Mouse (Mus musculus) hindbrain, embryonic 12.5 days (tissue): ENCODE results near the gene Prc1. TPM values are rescaled to one million over a fixed set of nuclear protein-coding genes. Genes with fewer than 3 reads are reported as not detected.
A peak's percentile ranks its signal among the peaks of the same experiment; 100 is the strongest.
"Not testable (repeated sequence)": the region's sequence is repeated elsewhere in the genome, so short reads cannot be mapped to it uniquely, and the experiment has no call there.

Experiments used
- ATAC-seq: fragments of 200-750 bp; cut with Nextera tagmentation; 2 replicates; pipeline ENCODE4 v1.8.0; 2017; ENCODE audit warnings: moderate TSS enrichment; ENCODE audit not compliant: low FRiP score
- H3K27ac ChIP-seq: fragments of 300-500 bp; sonication (generic); 2 replicates; pipeline ENCODE4 v1.5.1; 2016; ENCODE audit warnings: mild to moderate bottlenecking
- H3K27me3 ChIP-seq: fragments of 300-500 bp; sonication (generic); 2 replicates; pipeline ENCODE4 v1.6.1; 2016; ENCODE audit warnings: mild to moderate bottlenecking
- H3K36me3 ChIP-seq: fragments of 300-500 bp; sonication (generic); 2 replicates; pipeline ENCODE4 v1.6.1; 2016; ENCODE audit warnings: mild to moderate bottlenecking
- H3K4me1 ChIP-seq: fragments of 300-500 bp; sonication (generic); 2 replicates; pipeline ENCODE4 v1.6.1; 2016
- H3K4me2 ChIP-seq: fragments of 300-500 bp; sonication (generic); replicated peaks from 2 replicates; pipeline ENCODE4 v1.6.1; 2016; ENCODE audit warnings: mild to moderate bottlenecking
- H3K4me3 ChIP-seq: fragments of 300-500 bp; sonication (generic); 2 replicates; pipeline ENCODE4 v1.5.1; 2016; ENCODE audit warnings: mild to moderate bottlenecking
- H3K9ac ChIP-seq: fragments of 300-500 bp; sonication (generic); 2 replicates; pipeline ENCODE4 v1.6.1; 2016; ENCODE audit warnings: mild to moderate bottlenecking, moderate library complexity
- H3K9me3 ChIP-seq: fragments of 300-500 bp; sonication (generic); replicated peaks from 2 replicates; pipeline ENCODE4 v1.6.1; 2016; ENCODE audit warnings: mild to moderate bottlenecking
- WGBS: fragments of 180-500 bp; shearing (Covaris S2); methylation state at CpG from one replicate; pipeline ENCODE4 v1.1.7; 2016; 5-methylcytosine and 5-hydroxymethylcytosine counted together
- polyA plus RNA-seq: library from polyadenylated mRNA; unstranded; fragments of >200 nt; fragmentation: Nextera tagmentation; extraction: Ambion mirVana; gene quantifications from 2 replicates; pipeline ENCODE4 v1.2.1, GENCODE M21; 2016

Gene Prc1
- polyA plus RNA-seq, 1 experiment from 2014 or later, result 117 TPM

DNA sequence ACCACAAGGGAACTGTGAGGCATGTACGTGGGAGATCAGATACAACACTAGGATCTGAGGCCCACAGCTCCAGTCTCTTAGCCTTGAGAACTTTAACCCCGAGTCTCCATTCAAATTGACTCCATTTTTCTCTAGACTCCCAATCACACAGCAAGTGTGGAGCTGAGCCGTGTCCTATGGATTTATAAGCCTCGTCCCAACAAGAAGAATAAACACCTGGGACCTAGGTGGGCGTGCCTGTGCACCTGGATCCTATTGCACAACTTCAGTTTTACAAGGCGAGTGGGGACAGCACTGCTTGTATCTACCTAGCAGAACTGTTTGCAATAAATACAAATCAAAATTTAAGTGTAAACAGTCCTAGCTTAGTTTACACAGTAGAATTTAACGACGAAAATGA, 29.1 kb downstream of the Prc1 start:
- ATAC-seq, result no peak
- Histone ChIP-seq H3K9ac (peak overlapping the region; percentile 63), H3K4me3 (peak overlapping the region; percentile 56), H3K4me2 (peak overlapping the region; percentile 57), H3K27ac (no peak overlapping the region), H3K27me3 (no peaks in the 10 kb centered on the region), H3K4me1 (peaks cover 9% of the 10 kb centered on the region), H3K36me3 (peaks cover 56% of the 10 kb centered on the region), H3K9me3 (no peaks in the 10 kb centered on the region)
- 23% methylated on average over 8 of the region's 8 CpGs for WGBS

DNA sequence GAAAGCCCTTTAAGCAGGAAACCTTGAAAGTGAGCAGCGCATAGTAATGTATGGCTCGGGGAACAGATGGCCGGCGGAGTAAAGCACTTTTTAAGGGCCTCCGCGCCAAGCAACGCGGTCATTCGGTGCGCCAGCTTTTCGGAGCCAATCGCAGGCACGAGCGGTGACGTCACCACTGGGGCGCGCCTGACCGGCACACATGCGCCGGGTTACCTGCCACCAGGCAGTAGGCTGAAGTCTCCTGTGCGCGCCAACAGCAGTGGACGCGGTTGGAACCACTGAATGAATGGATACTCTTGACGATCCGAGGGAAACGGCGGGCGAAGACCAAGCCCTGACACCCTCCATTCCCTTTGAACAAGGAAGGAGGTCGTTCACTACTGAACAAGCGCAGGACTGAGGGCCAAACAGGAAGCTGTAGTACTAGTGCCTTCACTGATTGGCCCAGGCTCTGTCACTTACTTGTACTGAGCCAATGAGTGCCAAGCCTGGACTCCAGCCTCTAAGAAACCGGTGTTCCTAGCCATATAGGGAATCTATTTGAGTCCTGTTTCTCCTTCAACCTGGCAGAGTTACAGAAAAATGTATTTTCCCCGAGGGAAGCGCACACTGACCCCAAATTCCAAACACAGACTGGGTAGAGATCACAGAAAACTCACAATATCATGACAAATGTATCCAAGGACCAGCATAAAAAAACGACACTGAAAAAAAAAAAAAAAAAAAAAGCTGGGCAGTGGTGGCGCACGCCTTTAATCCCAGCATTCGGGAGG, 30.0 kb downstream of the Prc1 start, which contains the start of gene Rccd1:
TSS of gene Rccd1 (minus strand) at position 412 of the 773 bp plus-strand sequence.
- Histone ChIP-seq H3K4me2 (peak within 1 kb of the TSS; percentile 57), H3K36me3 (peaks cover 60% of the 10 kb centered on the region), H3K9ac (peak within 1 kb of the TSS; percentile 63), H3K27ac (peak within 1 kb of the TSS; percentile 83), H3K4me1 (peaks cover 9% of the 10 kb centered on the region), H3K27me3 (no peaks in the 10 kb centered on the region), H3K4me3 (peak within 1 kb of the TSS; percentile 56), H3K9me3 (no peaks in the 10 kb centered on the region)
- 3% methylated on average over 38 of the region's 38 CpGs for whole genome bisulfite sequencing
- peak; percentile 99 for ATAC-seq

DNA sequence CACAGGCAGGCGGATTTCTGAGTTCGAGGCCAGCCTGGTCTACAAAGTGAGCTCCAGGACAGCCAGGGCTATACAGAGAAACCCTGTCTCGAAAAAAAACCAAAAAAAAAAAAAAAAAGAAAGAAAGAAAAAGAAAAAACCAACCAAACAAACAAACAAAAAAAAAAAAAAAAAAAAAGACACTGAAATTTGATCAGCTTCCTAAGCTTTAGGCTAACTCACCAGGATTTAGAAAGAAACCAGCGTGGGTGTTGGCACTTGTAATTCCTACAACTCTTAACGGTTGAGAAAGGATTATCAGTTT, 30.5 kb downstream of the Prc1 start:
- H3K4me1 ChIP-seq, H3K9ac ChIP-seq, H3K9me3 ChIP-seq, H3K4me3 ChIP-seq, ATAC-seq, H3K27me3 ChIP-seq: not testable (repeated sequence)
- 50% methylated on average over 4 of the region's 5 CpGs for WGBS
- Histone ChIP-seq H3K4me2 (0 out of 2 replicates have a peak overlapping the region, but pooled peaks have one; percentile 57), H3K36me3 (peaks cover 61% of the 10 kb centered on the region), H3K27ac (peak overlapping the region; percentile 83)

DNA sequence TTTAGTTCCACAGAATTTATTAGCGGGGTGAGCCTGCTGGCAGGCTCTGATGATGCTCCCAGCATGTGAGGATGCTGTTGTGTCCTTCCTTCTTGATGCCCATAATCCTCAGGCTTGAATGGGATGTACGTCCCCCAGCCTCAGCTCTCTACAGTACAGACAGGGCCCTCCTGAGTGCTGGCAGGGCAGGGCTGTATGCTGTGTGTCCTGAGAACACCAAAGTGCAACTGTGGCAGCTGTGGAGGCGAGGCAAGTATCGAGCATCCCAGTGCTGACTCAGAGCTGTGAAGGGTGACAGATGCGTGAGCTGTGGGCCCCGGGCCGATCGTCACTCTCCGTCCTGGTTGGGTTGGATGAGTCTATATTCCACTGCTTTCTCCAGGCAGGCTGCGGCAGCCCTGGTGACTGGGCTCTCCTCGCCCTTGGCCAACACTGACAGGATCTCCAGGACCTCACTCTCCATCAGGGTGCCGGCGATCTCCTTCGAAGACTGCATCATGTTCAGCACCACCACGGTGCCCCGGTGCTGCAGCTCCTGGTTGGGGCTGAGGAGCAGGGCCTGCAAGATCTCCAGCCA, 31.1 kb downstream of the Prc1 start:
- Histone ChIP-seq H3K27ac (peak overlapping the region; percentile 12; the same call in 1 of the 2 replicates), H3K36me3 (peaks cover 61% of the 10 kb centered on the region), H3K9me3 (no peaks in the 10 kb centered on the region), H3K9ac (0 out of 2 replicates have a peak overlapping the region, but pooled peaks have one; percentile 8), H3K4me3 (no peak overlapping the region), H3K27me3 (no peaks in the 10 kb centered on the region), H3K4me2 (no peak overlapping the region), H3K4me1 (peaks cover 9% of the 10 kb centered on the region)
- WGBS, result 96% methylated on average over 16 of the region's 16 CpGs
- no peak for ATAC-seq

DNA sequence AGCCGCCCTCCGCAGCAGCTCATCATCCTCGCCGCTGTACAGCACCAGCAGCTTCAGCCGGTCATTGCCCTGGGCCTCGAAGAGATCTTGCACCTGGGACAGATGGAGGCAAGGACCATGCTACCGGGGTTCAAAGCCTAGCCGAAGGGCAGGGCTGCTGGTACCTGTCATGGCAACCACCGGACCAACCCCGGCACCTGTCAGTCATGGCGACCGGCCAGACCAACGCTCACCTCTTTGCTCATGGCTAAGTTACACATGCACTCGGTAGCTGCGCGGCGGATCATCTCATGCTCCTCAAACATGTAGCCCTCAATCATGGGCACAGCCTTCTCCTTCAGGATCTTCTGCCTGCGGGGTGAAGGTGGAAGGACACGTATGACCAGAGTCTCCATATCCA, 31.8 kb downstream of the Prc1 start:
- 97% methylated on average over 19 of the region's 19 CpGs for WGBS
- no peak overlapping the region for H3K4me2 ChIP-seq
- H3K4me3 ChIP-seq, result no peak overlapping the region
- H3K36me3 ChIP-seq, result peaks cover 62% of the 10 kb centered on the region
- no peaks in the 10 kb centered on the region for H3K27me3 ChIP-seq
- no peaks in the 10 kb centered on the region for H3K9me3 ChIP-seq
- peaks cover 9% of the 10 kb centered on the region for H3K4me1 ChIP-seq
- no peak overlapping the region for H3K27ac ChIP-seq
- 0 out of 2 replicates have a peak overlapping the region, but pooled peaks have one; percentile 8 for H3K9ac ChIP-seq
- no peak for ATAC-seq

DNA sequence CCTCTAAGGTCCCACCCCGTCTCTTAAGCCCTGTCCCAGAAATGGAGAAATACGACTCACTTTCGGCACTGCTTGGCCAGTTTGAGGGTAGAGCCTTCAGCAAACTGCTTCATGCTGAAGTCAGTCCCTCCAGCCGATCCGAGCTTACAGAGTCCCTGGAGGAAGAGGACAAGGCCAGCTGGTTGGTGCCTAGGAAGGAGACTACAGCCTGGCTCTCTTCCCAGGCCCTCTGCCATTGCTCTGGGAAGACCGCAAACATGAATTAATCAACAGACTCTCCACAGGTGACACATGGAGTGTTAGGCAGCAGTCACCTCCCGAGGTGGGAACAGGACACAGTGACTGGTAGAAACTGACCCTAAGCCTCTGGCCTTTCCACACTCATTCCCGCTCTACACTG, 36.0 kb downstream of the Prc1 start:
- H3K4me1 ChIP-seq, result no peaks in the 10 kb centered on the region
- H3K27me3 ChIP-seq, result no peaks in the 10 kb centered on the region
- H3K4me2 ChIP-seq, result no peak overlapping the region
- 94% methylated on average over 8 of the region's 8 CpGs for WGBS
- no peak overlapping the region for H3K4me3 ChIP-seq
- no peaks in the 10 kb centered on the region for H3K9me3 ChIP-seq
- no peak overlapping the region for H3K9ac ChIP-seq
- no peak overlapping the region for H3K27ac ChIP-seq
- peaks cover 100% of the 10 kb centered on the region for H3K36me3 ChIP-seq
- ATAC-seq, result no peak

DNA sequence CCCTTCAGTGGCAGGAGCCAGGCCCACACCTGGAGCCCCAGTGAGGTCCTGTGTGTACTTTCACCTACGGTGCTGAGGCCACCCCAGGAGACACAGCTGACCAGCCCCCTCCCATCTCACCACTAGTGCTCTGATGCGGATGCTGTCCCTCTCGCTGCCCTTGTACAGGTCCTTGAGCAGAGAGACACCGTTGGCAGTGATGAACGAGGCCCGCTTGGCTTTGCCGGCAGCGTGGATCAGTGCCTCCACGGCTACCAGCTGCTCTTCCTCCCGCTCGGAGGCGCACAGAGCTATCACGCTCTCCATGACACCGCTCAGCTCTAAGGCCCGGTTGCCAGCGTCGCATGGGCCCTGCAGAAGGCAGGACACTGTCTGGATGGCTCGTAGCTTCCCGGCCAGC, 37.2 kb downstream of the Prc1 start:
- H3K9ac ChIP-seq, result no peak overlapping the region
- 89% methylated on average over 19 of the region's 19 CpGs for WGBS
- H3K27me3 ChIP-seq, result no peaks in the 10 kb centered on the region
- no peaks in the 10 kb centered on the region for H3K9me3 ChIP-seq
- H3K4me2 ChIP-seq, result no peak overlapping the region
- H3K4me3 ChIP-seq, result no peak overlapping the region
- ATAC-seq, result no peak
- peaks cover 100% of the 10 kb centered on the region for H3K36me3 ChIP-seq
- H3K27ac ChIP-seq, result no peak overlapping the region
- no peaks in the 10 kb centered on the region for H3K4me1 ChIP-seq

DNA sequence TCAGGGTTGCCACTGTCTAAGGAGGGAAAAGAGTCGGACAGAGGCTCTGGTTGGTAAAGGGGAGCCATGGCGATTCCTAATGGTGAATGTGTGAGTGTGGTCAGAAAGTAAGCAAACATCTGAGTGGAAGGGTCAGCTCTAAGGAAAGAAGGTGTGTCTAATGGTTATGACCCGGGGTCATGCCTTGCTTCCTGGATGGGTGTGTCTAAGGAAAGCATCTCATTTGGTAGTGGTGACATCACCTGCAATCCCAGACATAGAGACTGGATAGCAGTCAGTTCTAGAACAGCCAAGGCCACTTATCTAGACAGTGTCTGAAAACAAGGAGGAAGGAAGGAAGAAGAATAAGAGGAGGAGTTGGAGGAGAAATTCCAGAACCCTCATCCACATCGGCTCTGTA, 40.6 kb downstream of the Prc1 start:
- peaks cover 81% of the 10 kb centered on the region for H3K36me3 ChIP-seq
- no peak overlapping the region for H3K4me3 ChIP-seq
- H3K27me3 ChIP-seq, result no peaks in the 10 kb centered on the region
- no peak overlapping the region for H3K4me2 ChIP-seq
- H3K9me3 ChIP-seq, result no peaks in the 10 kb centered on the region
- 96% methylated on average over 4 of the region's 4 CpGs for WGBS
- no peak for ATAC-seq
- H3K4me1 ChIP-seq, result peaks cover 21% of the 10 kb centered on the region
- H3K9ac ChIP-seq, result no peak overlapping the region
- H3K27ac ChIP-seq, result no peak overlapping the region

DNA sequence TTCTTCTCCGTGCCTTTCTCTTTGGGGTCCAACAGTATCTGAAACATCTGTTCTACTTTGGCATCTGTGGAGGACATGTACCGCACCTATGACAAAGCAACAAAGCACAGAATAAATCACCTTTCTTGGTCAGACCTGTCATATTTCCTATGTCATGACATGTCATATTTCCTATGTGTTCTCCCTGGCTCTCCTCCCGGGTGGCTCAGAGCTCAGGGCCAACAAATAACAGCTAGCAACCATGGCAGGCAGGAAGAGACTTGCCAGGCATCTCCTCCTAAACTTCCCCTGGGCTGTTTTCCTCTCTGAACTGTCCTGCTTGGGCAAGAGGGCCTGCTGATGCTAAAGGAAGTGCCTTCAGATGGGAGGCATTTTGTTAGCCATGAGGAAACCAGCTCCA, 42.7 kb downstream of the Prc1 start:
- WGBS, result 95% methylated on average over 3 of the region's 3 CpGs
- no peak for ATAC-seq

DNA sequence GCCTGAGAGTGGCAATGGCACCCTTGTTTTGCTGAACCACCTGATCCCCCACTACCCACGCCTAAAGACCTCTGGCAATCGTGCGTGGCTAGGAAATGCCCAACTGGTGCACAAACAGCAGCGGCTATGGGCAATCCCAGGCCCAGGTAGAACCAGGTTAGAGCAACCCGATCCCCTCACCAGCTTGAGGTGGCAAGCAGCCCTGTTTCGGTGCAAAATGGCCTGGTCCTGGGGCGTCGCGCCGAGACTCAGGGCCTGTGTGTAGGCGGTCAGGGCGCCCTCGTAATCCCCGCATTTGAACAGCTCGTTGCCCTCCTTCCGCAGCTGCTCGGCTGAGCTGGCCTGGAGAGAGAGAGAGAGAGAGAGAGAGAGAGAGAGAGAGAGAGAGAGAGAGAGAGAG, 45.1 kb downstream of the Prc1 start:
- H3K9ac ChIP-seq, result peak overlapping the region; percentile 84
- H3K4me1 ChIP-seq, result peaks cover 51% of the 10 kb centered on the region
- WGBS, result 9% methylated on average over 17 of the region's 17 CpGs
- ATAC-seq, result no peak
- H3K4me2 ChIP-seq, result peak overlapping the region; percentile 92
- no peaks in the 10 kb centered on the region for H3K27me3 ChIP-seq
- peak overlapping the region; percentile 54 for H3K4me3 ChIP-seq
- H3K27ac ChIP-seq, result peak overlapping the region; percentile 60; the same call in 1 of the 2 replicates
- peaks cover 36% of the 10 kb centered on the region for H3K36me3 ChIP-seq
- H3K9me3 ChIP-seq, result no peaks in the 10 kb centered on the region

More for the DNA sequence above, 42.7 kb downstream of the Prc1 start:
- H3K4me2 ChIP-seq, result no peak overlapping the region
- no peak overlapping the region; the same call in 1 of the 2 replicates for H3K9ac ChIP-seq
- H3K27ac ChIP-seq, result no peak overlapping the region
- H3K9me3 ChIP-seq, result no peaks in the 10 kb centered on the region
- H3K4me3 ChIP-seq, result no peak overlapping the region
- peaks cover 36% of the 10 kb centered on the region for H3K4me1 ChIP-seq
- no peaks in the 10 kb centered on the region for H3K27me3 ChIP-seq
- H3K36me3 ChIP-seq, result peaks cover 60% of the 10 kb centered on the region

DNA sequence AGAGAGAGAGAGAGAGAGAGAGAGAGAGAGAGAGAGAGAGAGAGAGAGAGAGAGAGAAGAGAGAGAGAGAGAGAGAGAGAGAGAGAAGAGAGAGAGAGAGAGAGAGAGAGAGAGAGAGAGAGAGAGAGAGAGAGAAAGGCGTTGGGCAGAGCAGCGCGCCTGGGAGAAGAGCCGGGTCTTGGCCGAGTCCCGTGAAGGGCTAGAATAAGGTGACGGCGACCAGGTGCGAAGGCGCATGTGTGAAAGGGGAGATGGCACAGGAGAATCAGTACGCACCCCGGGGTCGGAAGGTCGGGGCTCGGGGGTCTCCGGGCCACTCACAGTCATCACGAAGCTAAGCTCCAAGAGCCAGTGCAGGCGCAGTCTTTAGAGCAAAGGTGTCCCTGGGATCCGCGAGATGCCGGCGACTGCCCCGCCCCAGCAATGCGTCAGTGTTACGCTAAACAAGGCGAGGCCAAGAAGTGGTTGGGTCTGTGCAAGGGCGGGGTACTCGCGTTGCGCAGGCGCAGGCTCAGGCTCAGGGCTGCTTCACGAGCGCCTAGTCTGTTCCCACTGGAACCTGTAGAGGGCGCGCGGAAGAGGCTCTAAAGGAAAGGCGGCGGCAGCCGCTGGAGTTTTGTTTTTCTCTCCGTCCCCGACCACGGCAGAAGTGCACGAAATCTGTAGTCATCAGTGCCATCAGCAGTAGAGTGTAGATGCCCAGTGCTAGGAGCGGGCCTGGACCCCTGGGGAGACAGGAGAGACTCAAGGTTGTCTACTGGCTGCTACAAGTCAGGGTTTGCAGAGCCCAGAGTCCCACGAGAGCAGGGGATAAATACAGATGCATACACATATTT, 45.8 kb downstream of the Prc1 start:
- H3K9me3 ChIP-seq, result no peaks in the 10 kb centered on the region
- under 1% methylated on average over 44 of the region's 45 CpGs for WGBS
- no peaks in the 10 kb centered on the region for H3K27me3 ChIP-seq
- H3K9ac ChIP-seq, result peak overlapping the region; percentile 84
- H3K27ac ChIP-seq, result peak overlapping the region; percentile 85
- peaks cover 51% of the 10 kb centered on the region for H3K4me1 ChIP-seq
- peaks cover 29% of the 10 kb centered on the region for H3K36me3 ChIP-seq
- peak overlapping the region; percentile 54 for H3K4me3 ChIP-seq
- H3K4me2 ChIP-seq, result peak overlapping the region; percentile 92
- ATAC-seq, result peak; percentile 94

DNA sequence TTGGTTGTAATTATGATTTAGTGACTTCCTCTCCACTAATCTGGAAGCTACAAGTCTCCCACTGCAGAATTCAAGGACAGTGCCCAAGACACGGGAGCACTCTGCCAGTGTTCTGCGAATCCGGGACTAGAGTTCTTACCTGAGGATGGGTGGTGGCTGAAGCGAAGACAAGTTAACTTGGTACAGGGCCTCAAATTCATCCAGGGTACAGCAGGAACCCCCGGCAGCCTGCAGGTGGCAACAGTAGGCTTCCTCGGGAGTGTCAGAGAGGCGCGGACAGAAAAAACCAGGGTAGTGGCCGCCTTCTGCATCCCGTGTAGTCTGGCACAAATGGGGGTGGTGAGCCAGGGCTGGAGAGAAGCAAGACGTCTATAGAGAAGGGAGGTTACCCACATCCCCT, 46.5 kb downstream of the Prc1 start, which contains the start of gene Unc45a:
TSS of gene Unc45a (minus strand) at position 213 of the 400 bp plus-strand sequence.
- peak within 1 kb of the TSS; percentile 85 for H3K27ac ChIP-seq
- H3K4me3 ChIP-seq, result peak within 1 kb of the TSS; percentile 54
- peaks cover 21% of the 10 kb centered on the region for H3K36me3 ChIP-seq
- WGBS, result 2% methylated on average over 11 of the region's 11 CpGs
- peak; percentile 33 for ATAC-seq
- H3K4me2 ChIP-seq, result peak within 1 kb of the TSS; percentile 92
- peaks cover 51% of the 10 kb centered on the region for H3K4me1 ChIP-seq
- peak within 1 kb of the TSS; percentile 84 for H3K9ac ChIP-seq
- no peaks in the 10 kb centered on the region for H3K27me3 ChIP-seq
- H3K9me3 ChIP-seq, result no peaks in the 10 kb centered on the region
